Mouse (Mus musculus): ENCODE measurements around the gene Ak9. TPM values are rescaled to one million over a fixed set of nuclear protein-coding genes. Genes with fewer than 3 reads are reported as not detected.
A peak's percentile ranks its signal among the peaks of the same experiment; 100 is the strongest.

The Ak9 gene
- polyA plus RNA-seq, 1 experiment = 0.02 TPM

GRCm38 (mm10) chr10:41423681-41424080 lies 119.9 kb downstream of the Ak9 start:
- Histone ChIP-seq H3K36me3 (ENCODE audit: control insufficient read depth, insufficient read depth, low read length) (no peaks in the 10 kb centered on the region), H3K4me3 (ENCODE audit: insufficient read depth, low read depth, low read length) (no peak overlapping the region), H3K4me1 (ENCODE audit: control insufficient read depth, insufficient read depth, low read length) (no peaks in the 10 kb centered on the region), H3K27me3 (replicated peaks; ENCODE audit: control insufficient read depth, insufficient read depth, low read length) (no peaks in the 10 kb centered on the region; the same call in 1 of the 2 replicates), H3K27ac (ENCODE audit: insufficient read depth, low read depth, low read length) (no peak overlapping the region)
- no peak for TF ChIP-seq POLR2A (IDR thresholded peaks at IDR 0.05; ENCODE audit: low read depth, low read length)
- no peak for TF ChIP-seq CTCF (conservative IDR thresholded peaks at IDR 0.05; ENCODE audit: insufficient read depth, insufficient read length, low read depth, low read length)
- 80% methylated on average over 2 of the region's 2 CpGs for WGBS
- DNase-seq = no peak

DNA sequence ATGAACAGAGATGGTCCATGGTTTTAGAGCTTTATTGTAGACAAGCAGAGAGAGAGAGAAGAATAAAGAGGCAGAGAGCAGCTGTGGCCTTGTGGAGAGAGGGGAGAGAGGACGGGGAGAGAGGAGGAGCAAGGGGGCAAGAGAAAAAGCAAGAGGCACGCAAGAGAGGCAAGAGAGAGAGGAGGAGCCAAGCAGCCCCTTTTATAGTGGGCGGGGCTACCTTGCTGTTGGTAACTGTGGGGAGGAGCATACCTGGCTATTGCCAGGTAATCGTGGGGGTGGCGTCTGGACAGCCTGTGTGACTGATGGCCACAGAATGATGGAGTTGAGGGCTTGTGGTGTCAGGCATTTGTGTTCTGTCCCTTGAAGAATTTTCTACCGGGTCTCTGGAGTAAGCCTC lies 122.6 kb downstream of the Ak9 start:
- TF ChIP-seq POLR2A (IDR thresholded peaks at IDR 0.05; ENCODE audit: low read depth, low read length) = no peak
- TF ChIP-seq CTCF (conservative IDR thresholded peaks at IDR 0.05; ENCODE audit: insufficient read depth, insufficient read length, low read depth, low read length) = no peak
- no peak overlapping the region for H3K27ac ChIP-seq (ENCODE audit: insufficient read depth, low read depth, low read length)
- no peaks in the 10 kb centered on the region for H3K4me1 ChIP-seq (ENCODE audit: control insufficient read depth, insufficient read depth, low read length)
- 57% methylated on average over 6 of the region's 6 CpGs for WGBS
- H3K36me3 ChIP-seq (ENCODE audit: control insufficient read depth, insufficient read depth, low read length) = no peaks in the 10 kb centered on the region
- H3K4me3 ChIP-seq (ENCODE audit: insufficient read depth, low read depth, low read length) = no peak overlapping the region
- DNase-seq = no peak
- H3K27me3 ChIP-seq (replicated peaks; ENCODE audit: control insufficient read depth, insufficient read depth, low read length) = no peaks in the 10 kb centered on the region; the same call in 1 of the 2 replicates

DNA sequence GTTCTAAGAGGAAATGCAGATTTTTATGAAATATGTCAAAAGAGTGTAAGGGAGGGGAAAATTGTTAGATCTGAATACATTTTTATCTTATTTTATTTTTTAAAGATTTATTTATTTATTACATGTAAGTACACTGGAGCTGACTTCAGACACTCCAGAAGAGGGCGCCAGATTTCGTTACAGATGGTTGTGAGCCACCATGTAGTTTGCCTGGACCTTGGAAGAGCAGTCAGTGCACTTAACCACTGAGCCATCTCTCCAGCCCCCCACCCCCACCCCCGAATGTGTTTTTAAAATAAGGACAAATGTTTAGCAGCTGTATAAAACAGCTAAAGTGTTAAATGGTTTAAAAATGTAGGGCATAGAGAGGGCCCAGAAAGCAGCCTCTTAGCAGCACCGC lies 130.8 kb downstream of the Ak9 start:
- peaks cover 6% of the 10 kb centered on the region; the same call in 1 of the 2 replicates for H3K4me1 ChIP-seq (ENCODE audit: control insufficient read depth, insufficient read depth, low read length)
- peak; percentile 80 for DNase-seq
- TF ChIP-seq POLR2A (IDR thresholded peaks at IDR 0.05; ENCODE audit: low read depth, low read length) = no peak
- peak; percentile 44 for TF ChIP-seq CTCF (conservative IDR thresholded peaks at IDR 0.05; ENCODE audit: insufficient read depth, insufficient read length, low read depth, low read length)
- no peaks in the 10 kb centered on the region for H3K36me3 ChIP-seq (ENCODE audit: control insufficient read depth, insufficient read depth, low read length)
- H3K4me3 ChIP-seq (ENCODE audit: insufficient read depth, low read depth, low read length) = no peak overlapping the region
- H3K27ac ChIP-seq (ENCODE audit: insufficient read depth, low read depth, low read length) = no peak overlapping the region
- 30% methylated on average over 4 of the region's 4 CpGs for WGBS
- H3K27me3 ChIP-seq (replicated peaks; ENCODE audit: control insufficient read depth, insufficient read depth, low read length) = no peaks in the 10 kb centered on the region

DNA sequence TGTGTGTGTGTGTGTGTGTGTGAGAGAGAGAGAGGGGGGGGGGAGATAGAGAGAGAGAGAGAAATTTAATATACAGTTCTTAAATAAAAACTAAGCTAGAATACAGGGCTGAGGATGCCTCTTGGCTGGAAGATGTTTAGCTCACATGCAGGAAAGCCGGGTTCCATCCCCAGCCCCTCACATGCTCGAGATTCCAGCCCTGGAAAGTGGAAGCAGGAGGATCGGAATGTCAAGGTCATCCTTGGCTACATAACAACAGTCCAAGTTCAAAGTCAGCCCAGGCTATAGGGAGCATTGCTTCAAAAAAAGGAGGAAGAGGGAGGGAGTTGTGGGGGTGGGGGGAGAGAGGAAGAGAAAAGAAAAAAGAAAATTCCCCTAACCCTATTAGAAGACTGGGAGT lies 131.4 kb downstream of the Ak9 start:
- DNase-seq = peak; percentile 9
- no peak for TF ChIP-seq CTCF (conservative IDR thresholded peaks at IDR 0.05; ENCODE audit: insufficient read depth, insufficient read length, low read depth, low read length)
- no peak for TF ChIP-seq POLR2A (IDR thresholded peaks at IDR 0.05; ENCODE audit: low read depth, low read length)

DNA sequence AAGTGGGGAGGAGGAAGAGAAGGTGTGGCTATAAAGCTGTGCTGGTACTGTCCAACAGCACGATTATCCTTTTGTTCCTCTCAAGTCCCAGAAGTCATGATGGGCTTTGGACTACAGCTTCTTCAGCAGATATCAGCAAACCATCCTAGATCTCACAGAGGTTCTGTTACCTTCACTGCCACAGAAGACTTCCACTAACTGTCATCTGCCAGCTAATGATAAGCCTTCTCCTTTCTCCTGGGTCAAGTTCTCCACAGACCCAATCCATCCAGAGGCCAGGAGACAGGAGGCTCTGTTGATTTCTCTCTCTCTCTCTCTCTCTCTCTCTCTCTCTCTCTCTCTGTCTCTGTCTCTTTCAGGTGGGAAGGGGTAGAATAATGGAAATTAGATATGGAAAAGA lies 144.4 kb downstream of the Ak9 start:
- H3K27ac ChIP-seq (ENCODE audit: insufficient read depth, low read depth, low read length) = no peak overlapping the region
- WGBS = 84% methylated on average over 1 of the region's 1 CpGs
- H3K4me1 ChIP-seq (ENCODE audit: control insufficient read depth, insufficient read depth, low read length) = peaks cover 10% of the 10 kb centered on the region
- TF ChIP-seq CTCF (conservative IDR thresholded peaks at IDR 0.05; ENCODE audit: insufficient read depth, insufficient read length, low read depth, low read length) = no peak
- TF ChIP-seq POLR2A (IDR thresholded peaks at IDR 0.05; ENCODE audit: low read depth, low read length) = no peak
- H3K36me3 ChIP-seq (ENCODE audit: control insufficient read depth, insufficient read depth, low read length) = no peaks in the 10 kb centered on the region
- DNase-seq = no peak
- H3K27me3 ChIP-seq (replicated peaks; ENCODE audit: control insufficient read depth, insufficient read depth, low read length) = no peaks in the 10 kb centered on the region
- no peak overlapping the region for H3K4me3 ChIP-seq (ENCODE audit: insufficient read depth, low read depth, low read length)

More for the DNA sequence above, 131.4 kb downstream of the Ak9 start:
- WGBS = 21% methylated on average over 3 of the region's 3 CpGs
- Histone ChIP-seq H3K27me3 (replicated peaks; ENCODE audit: control insufficient read depth, insufficient read depth, low read length) (no peaks in the 10 kb centered on the region), H3K4me1 (ENCODE audit: control insufficient read depth, insufficient read depth, low read length) (peaks cover 6% of the 10 kb centered on the region; the same call in 1 of the 2 replicates), H3K4me3 (ENCODE audit: insufficient read depth, low read depth, low read length) (no peak overlapping the region), H3K36me3 (ENCODE audit: control insufficient read depth, insufficient read depth, low read length) (no peaks in the 10 kb centered on the region), H3K27ac (ENCODE audit: insufficient read depth, low read depth, low read length) (no peak overlapping the region)

GRCm38 (mm10) chr10:41449684-41450083 lies 145.9 kb downstream of the Ak9 start:
- no peak for TF ChIP-seq CTCF (conservative IDR thresholded peaks at IDR 0.05; ENCODE audit: insufficient read depth, insufficient read length, low read depth, low read length)
- no peak for TF ChIP-seq POLR2A (IDR thresholded peaks at IDR 0.05; ENCODE audit: low read depth, low read length)
- Histone ChIP-seq H3K27me3 (replicated peaks; ENCODE audit: control insufficient read depth, insufficient read depth, low read length) (no peaks in the 10 kb centered on the region), H3K36me3 (ENCODE audit: control insufficient read depth, insufficient read depth, low read length) (no peaks in the 10 kb centered on the region), H3K4me1 (ENCODE audit: control insufficient read depth, insufficient read depth, low read length) (peaks cover 10% of the 10 kb centered on the region), H3K27ac (ENCODE audit: insufficient read depth, low read depth, low read length) (peak overlapping the region; percentile 91), H3K4me3 (ENCODE audit: insufficient read depth, low read depth, low read length) (peak overlapping the region; percentile 91)
- WGBS = 3% methylated on average over 14 of the region's 14 CpGs
- peak; percentile 63 for DNase-seq

GRCm38 (mm10) chr10:41450137-41450670 lies 146.4 kb downstream of the Ak9 start, which contains the start of gene Zbtb24:
Gene Zbtb24, plus strand, starts transcription at chr10:41450383.
- H3K27me3 ChIP-seq (replicated peaks; ENCODE audit: control insufficient read depth, insufficient read depth, low read length) = no peaks in the 10 kb centered on the region
- WGBS = under 1% methylated on average over 49 of the region's 49 CpGs
- TF ChIP-seq CTCF (conservative IDR thresholded peaks at IDR 0.05; ENCODE audit: insufficient read depth, insufficient read length, low read depth, low read length) (no peak), POLR2A (IDR thresholded peaks at IDR 0.05; ENCODE audit: low read depth, low read length) (peak; percentile 5)
- no peaks in the 10 kb centered on the region for H3K36me3 ChIP-seq (ENCODE audit: control insufficient read depth, insufficient read depth, low read length)
- peaks cover 10% of the 10 kb centered on the region for H3K4me1 ChIP-seq (ENCODE audit: control insufficient read depth, insufficient read depth, low read length)
- peak; percentile 98 for DNase-seq
- H3K4me3 ChIP-seq (ENCODE audit: insufficient read depth, low read depth, low read length) = peak within 1 kb of the TSS; percentile 91
- peak within 1 kb of the TSS; percentile 91 for H3K27ac ChIP-seq (ENCODE audit: insufficient read depth, low read depth, low read length)

Measured in kidney, adult 2 months (tissue).